Mouse (Mus musculus): ENCODE measurements around the gene Rab36.
"Not testable (repeated sequence)": the region's sequence is repeated elsewhere in the genome, so short reads cannot be mapped to it uniquely, and the experiment has no call there.

Gene Rab36

GRCm38 (mm10) chr10:75036883-75037379 lies at the start of gene Rab36:
Gene Rab36 (plus strand): TSS chr10:75037058.
- DNase-seq (ENCODE audit: low spot score in 2 of 2), result peak; percentile 67 to 68

GRCm38 (mm10) chr10:74987698-74988470 lies 49.0 kb upstream of the Rab36 start:
- DNase-seq (ENCODE audit: low spot score in 2 of 2), result no peak

GRCm38 (mm10) chr10:74989814-74990213 lies 47.0 kb upstream of the Rab36 start:
- no peak for DNase-seq (ENCODE audit: low spot score in 2 of 2)

DNA sequence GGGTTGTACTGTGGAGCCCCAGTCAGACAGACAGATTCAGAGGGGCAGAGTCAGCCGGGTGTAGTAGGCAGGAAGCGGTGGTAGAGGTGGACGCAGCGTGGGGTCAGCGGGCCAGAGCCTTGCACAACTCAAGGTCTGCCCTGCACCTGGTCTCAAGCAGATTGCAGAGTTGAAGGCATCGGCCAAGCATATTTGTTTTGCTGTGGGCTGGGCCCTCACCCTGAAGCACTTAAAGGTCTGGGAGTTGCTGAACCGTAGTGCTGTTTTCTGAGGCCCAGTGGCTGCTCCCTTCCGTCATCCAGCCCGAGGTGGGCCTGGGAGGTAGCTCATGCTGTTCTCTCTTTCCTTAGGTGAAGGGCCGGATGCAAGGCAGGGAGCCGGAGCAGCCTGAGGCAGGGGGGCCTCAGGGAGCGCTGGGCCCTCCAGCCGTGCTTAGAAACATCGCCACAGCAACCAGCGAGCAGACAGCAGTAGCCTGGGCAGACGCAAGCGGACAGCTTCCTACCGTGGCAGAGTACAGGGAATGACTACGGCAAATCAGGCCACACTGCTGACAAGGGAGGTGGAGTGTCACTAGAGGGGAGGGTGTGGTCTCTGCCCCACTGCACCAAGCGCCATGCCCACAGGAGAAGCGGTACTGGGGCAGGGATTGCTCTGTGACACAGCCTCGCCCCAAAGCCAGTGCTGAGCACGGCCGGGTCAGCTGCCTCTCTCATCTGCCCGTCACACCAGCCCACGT lies 46.1 kb upstream of the Rab36 start:
- DNase-seq (ENCODE audit: low spot score in 2 of 2), result no peak

DNA sequence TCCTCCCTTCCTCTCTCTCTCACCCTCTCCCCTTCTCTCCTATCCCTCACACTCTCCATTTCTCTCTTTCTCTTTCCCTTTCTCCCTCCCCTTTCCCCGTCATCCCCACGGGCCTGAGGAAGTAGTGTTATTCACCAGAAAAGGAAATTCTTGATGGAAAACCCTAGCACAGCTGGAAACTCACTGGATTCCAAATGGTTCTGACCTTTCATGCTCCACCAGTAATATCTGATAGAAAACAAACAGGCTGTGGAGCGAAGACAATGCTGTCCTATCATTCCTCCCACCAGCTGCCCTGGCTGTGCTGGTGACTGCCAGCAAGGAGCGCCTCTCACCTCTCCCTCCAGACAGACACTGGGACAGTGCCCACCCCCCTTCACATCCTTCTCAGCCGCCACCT lies 42.0 kb upstream of the Rab36 start:
- no peak for DNase-seq (ENCODE audit: low spot score in 2 of 2)

GRCm38 (mm10) chr10:74995377-74995776 lies 41.5 kb upstream of the Rab36 start:
- no peak for DNase-seq (ENCODE audit: low spot score in 2 of 2)

DNA sequence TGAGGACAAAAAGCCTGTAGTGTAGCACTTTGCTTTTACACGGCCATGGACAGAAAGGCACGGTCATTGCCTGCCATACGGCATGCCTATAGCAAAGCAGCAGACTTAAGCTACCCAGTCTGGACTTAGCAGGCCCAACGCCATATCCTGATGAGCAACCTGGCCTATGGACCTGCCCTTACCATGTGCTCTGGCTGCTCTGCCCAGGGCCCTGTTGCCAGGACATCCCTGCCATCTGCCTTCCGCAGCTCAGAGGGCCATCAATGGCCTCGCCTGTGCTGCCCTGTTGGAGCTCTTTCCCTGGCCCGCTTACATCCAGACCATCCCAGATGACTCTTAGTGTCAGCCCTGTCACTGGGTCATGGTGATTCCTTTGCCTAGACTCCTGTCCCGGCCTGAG lies 35.5 kb upstream of the Rab36 start:
- DNase-seq (ENCODE audit: low spot score in 2 of 2), result no peak

GRCm38 (mm10) chr10:75004067-75004466 lies 32.8 kb upstream of the Rab36 start:
- no peak for DNase-seq (ENCODE audit: low spot score in 2 of 2)

DNA sequence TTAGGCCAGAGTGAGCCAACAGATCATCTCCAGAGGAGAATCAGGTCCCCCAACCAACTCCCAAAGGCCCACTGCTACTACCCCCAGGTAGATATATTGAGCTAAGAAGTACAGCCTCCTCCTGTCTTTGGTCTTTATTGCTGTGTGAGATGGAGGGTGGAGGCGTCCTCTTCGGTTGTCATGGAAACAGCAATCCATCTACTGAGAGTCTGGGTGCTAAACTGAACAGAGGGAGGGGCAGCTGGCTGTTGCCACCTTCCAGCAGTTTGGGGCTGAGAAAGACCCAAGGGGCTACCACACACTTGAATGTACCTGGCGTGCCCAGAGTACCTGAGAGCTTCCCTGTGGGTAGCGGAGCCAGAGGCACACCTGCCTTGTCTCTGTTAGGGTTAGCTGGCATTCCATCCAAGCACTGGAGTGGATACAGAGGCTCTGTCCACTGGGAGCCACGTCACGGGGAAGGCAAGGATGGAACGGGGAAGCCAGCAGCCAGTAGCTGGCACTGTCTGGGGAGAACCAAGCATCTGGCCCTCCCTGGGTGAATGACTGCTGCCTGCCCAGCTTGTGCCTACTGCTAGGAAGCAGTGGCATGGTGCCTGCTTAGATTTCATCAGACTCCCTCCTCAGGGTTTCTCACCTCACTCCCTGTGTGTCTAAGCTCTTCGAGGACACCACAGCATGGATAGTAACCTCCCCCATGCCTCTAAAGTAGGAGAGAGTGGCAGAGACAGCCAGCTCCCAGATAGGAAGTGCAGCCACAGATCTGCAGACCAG lies 29.8 kb upstream of the Rab36 start:
- no peak for DNase-seq (ENCODE audit: low spot score in 2 of 2)

DNA sequence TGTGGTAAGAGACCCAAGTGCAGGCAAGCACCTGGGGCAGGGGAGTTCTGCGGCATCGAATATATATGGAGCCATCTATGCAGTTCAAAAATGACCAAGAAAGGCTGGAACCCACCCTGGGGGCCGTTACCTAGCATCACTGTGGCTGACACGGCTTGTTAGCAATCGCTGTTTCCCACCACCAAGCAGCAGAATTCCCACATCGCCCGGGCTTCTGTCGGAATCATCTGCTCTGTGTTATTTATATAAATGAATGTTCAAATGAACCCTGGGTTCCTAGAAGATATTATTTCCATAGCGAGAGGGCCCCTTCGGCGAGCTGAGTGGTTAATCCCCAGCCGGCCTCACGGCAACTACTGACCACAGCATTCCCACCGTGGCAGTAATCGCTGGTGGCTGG lies 26.2 kb upstream of the Rab36 start:
- no peak for DNase-seq (ENCODE audit: low spot score in 2 of 2)

DNA sequence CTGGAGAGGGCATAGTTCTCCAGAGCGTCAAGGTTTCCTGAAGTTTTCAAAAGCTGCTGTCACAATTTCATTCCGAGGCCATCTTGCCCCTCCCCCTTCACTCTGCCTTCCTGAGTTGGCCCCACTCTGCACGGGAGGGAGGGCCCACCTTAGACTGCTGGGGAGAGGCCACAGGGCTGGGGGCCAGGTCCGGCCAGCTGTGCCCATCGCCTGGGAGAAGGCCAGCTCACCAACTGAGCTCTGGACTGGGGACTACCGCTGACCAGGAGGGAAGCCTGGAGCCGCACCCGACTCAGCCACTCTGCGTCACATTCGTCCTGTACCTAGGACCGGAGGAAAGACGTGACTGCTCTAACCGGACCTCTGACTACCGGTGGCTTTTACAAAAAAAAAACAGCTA lies 21.4 kb upstream of the Rab36 start:
- no peak for DNase-seq (ENCODE audit: low spot score in 2 of 2)

DNA sequence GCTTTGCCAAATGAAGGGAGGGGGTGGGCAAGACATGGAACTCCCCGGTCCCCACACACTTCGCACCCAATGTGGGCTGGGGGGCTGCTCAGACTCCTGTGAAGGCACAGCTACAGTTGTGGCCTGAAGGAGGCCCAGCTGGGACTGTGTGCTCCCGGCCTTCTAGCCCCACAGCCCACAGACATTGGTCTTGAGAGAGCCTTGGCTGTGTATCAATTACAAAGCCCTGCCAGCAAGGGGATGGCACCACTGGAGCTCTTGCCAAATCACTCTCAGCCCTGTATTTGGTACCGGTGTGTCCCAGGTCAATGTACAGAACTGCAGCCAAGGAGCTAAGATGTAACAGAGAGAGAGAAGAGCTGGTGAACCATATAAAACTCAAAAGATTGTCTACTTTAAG lies 20.4 kb upstream of the Rab36 start:
- DNase-seq (ENCODE audit: low spot score in 2 of 2), result no peak

- no peak for DNase-seq (ENCODE audit: low spot score in 2 of 2)
Observed at GRCm38 (mm10) chr10:75020271-75020670, 16.6 kb upstream of the Rab36 start.

GRCm38 (mm10) chr10:75021138-75021537 lies 15.7 kb upstream of the Rab36 start:
- DNase-seq (ENCODE audit: low spot score in 2 of 2), result peak; percentile 40 to 74

- DNase-seq (ENCODE audit: low spot score in 2 of 2), result no peak
Observed at GRCm38 (mm10) chr10:75026491-75026890, 10.4 kb upstream of the Rab36 start.

DNA sequence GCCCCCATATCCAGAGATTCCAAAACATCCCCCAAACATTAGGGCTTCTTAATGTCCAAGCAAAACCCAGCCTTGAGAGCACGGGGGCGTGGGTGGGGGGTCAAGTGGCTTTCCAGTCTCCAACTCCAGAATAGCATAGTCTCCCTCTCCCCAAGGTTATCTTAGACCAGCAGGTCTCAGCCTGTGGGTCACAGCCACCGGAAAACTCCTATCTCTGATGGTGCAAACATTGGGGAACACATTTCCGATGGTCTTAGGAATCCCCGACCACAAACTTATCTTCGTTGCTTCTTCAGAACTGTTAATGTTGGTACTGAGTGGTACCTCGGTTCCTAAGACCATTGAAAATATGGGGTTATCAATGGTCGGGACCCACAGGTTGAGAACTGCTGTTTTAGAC lies 8.1 kb upstream of the Rab36 start:
- DNase-seq (ENCODE audit: low spot score in 2 of 2), result no peak

DNA sequence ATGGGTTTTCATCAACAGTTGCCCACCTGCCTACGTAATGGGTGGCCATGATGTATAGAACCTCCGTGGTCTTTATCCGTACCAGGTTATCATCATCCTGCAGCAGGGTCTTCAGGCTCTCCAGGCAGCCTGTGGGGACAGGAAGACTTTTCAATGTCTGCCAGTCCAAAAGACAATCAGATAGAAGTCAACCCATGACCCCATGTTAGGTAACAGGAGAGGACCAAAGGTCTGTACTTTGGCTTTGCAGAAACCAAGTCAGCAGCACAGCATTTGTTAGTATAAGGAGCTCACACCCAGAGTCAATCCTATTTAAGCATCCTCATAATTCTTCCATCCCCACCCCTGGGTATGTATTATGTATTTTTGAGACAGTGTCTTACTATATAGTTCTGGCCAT lies 7.2 kb upstream of the Rab36 start:
- no peak for DNase-seq (ENCODE audit: low spot score in 2 of 2)

DNA sequence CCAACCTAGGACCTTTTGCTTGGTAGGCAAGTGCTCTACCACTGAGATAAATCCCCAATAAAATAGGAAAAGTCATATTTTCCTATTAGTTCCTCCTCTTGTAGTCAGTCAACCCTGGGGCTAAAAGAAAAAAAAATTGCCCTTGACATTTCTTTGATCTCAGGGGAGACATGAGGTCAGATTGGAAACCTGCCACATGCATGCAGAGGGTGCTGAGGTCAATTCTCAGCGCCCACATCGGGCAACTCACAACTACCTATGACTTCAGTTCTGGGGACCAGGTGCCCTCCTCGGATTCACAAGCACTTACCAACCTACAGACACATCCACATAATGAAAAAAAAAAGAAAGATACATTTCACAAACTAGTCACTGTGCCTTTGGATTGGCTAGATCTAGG lies 6.6 kb upstream of the Rab36 start:
- no peak for DNase-seq (ENCODE audit: low spot score in 2 of 2)

DNA sequence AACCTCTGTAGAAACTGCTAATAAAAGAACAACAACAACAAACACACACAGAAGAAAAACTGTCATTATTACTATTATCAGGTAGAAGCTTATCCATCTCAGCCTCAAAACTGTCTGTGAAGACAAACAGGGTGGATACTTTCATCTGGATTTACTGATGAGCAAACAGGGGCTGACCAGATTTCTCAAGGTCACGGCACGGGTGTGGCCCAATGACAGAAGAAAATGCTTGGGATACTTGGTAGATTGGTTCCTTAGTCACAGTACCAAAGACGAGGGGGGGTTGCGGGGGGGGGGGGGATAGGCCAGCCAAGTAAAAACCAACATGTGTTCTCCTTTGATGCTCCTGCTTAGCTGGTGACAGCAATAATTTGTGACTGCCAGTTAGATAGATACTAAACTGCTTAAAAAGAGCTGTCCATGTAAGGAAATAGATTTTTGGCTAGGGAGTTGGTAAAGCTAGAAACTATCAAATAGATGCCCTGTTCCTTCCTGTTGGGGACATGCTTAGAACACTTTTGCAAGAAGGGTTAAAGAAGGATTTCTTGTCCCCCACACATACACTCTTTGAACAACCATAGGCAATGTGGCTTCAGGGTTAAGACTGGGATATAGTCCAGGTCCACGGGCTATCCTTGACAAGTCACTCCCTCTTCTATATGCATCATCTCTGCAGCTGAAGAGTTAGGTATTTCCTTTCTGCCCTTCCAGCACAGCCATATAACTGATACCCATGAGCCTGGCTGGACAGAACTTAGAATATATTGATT lies 5.3 kb upstream of the Rab36 start:
- no peak for DNase-seq (ENCODE audit: low spot score in 2 of 2)

DNA sequence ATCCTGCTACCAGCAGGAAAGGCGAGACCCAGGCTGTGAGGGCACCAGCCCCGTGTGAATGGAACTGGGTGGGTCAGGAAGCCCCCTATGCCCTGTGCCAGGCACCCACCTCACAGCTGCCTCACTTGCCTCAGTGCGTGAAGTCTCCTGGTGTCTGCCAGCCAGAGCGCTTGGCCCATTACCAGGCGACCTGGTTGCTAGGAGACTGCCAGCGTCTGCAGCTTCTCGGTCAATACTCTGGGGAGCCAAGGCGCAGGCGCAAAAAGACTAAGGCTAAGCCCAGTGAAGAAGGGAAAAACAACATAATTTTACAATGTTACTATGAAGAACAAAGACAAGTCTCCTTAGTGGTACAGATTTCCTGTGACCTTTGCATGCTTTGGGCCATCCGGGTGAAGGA lies 4.5 kb upstream of the Rab36 start, which contains the start of gene Rsph14:
Gene Rsph14 (minus strand): TSS at position 192 of the 400 bp plus-strand sequence.
- no peak for DNase-seq (ENCODE audit: low spot score in 2 of 2)

- not testable (repeated sequence) for DNase-seq (ENCODE audit: low spot score in 2 of 2)
Observed at GRCm38 (mm10) chr10:75042060-75042459, 5.2 kb downstream of the Rab36 start.
